Mouse (Mus musculus): ENCODE measurements around the gene Kctd14. TPM values are rescaled to one million over a fixed set of nuclear protein-coding genes. Genes with fewer than 3 reads are reported as not detected.
"Not testable (repeated sequence)": the region's sequence is repeated elsewhere in the genome, so short reads cannot be mapped to it uniquely, and the experiment has no call there.

Gene Kctd14
- 0.72 and 0.88 TPM in 2 replicates for polyA plus RNA-seq (2015; fragmentation: Nextera tagmentation; extraction: Ambion mirVana)

DNA sequence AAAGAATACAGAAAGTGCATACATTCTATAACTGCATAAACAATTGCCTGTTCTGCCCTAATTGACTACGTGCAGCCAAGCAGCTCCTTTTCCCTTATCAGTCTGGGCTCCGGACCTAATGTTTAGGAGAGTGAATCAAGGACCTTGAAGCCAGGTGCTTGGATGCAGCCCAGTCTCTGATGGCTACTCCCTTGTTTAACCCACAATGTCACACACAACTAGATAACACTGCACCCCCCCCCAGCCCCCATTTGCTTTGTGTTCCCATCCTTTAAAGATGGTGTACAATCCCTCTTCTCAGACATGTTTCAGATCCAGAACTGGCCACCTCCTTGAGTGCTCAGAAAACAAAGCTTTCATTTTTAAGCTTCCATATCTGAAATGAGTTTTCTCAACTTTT lies at the start of gene Kctd14:
Gene Kctd14, plus strand, starts transcription at position 301 of the 400 bp plus-strand sequence.
- ATAC-seq (replicated peaks; ENCODE audit: low FRiP score, low read depth); H3K27ac ChIP-seq; H3K4me1 ChIP-seq (replicated peaks; ENCODE audit: insufficient read depth, low read length); H3K9me3 ChIP-seq (replicated peaks; ENCODE audit: low read length); DNase-seq (ENCODE audit: low spot score); H3K4me3 ChIP-seq (replicated peaks; ENCODE audit: low read depth, low read length); H3K36me3 ChIP-seq (ENCODE audit: insufficient read depth, low read length); H3K27me3 ChIP-seq (ENCODE audit: insufficient read depth, low read length); H3K4me2 ChIP-seq (ENCODE audit: low read length); H3K9ac ChIP-seq (ENCODE audit: low read depth, low read length): not testable (repeated sequence)
- WGBS = 81% methylated on average over 2 of the region's 2 CpGs

DNA sequence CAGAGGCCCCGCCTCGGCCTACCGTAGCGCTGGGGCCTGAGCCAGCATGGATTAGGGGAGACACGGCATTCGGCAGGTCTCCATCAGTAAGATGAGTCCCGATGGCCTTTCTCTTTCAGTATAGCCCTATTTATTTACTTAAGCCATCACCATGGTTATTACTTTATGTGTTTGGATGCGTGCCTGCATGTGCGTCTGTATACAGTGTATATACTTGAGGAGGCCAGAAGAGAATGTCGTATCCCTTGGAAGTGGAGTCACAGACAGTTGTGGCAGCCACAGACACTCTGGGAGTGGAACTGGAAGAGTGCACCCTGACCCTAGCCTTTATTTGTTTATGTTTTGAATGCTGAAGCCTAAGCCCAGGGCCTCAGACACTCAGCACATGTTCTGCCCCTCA lies 44.0 kb upstream of the Kctd14 start:
- no peak overlapping the region for H3K9ac ChIP-seq (ENCODE audit: low read depth, low read length)
- no peak for ATAC-seq (replicated peaks; ENCODE audit: low FRiP score, low read depth)
- no peak overlapping the region for H3K4me3 ChIP-seq (replicated peaks; ENCODE audit: low read depth, low read length)
- peaks cover 19% of the 10 kb centered on the region for H3K36me3 ChIP-seq (ENCODE audit: insufficient read depth, low read length)
- no peak for TF ChIP-seq CTCF (IDR thresholded peaks at IDR 0.05; ENCODE audit: low read depth)
- no peak for DNase-seq (ENCODE audit: low spot score)
- no peak overlapping the region for H3K27ac ChIP-seq
- no peaks in the 10 kb centered on the region for H3K9me3 ChIP-seq (replicated peaks; ENCODE audit: low read length)
- no peaks in the 10 kb centered on the region for H3K27me3 ChIP-seq (ENCODE audit: insufficient read depth, low read length)
- H3K4me2 ChIP-seq (ENCODE audit: low read length) = no peak overlapping the region
- 84% methylated on average over 10 of the region's 10 CpGs for WGBS
- H3K4me1 ChIP-seq (replicated peaks; ENCODE audit: insufficient read depth, low read length) = no peaks in the 10 kb centered on the region

DNA sequence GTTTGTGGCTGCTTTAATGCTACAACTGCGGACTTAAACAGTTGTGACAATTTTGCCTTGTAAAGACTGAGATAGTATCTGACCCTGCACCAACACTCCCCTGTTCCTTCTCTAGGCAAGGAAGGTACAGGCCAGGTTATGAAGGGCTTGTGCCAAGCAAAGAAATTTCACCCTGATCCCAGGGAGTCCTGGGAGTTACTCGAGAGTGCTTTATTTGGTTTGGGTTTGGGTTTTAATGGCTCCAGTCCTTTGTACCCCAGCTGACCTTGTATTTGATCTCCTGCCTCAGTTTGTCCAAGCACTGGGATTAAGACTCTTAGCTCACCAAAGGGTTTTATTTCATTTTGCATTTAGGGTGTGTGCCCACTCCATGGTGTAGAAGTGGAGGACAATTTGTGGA lies 40.0 kb upstream of the Kctd14 start:
- 82% methylated on average over 2 of the region's 2 CpGs for WGBS
- Histone ChIP-seq H3K4me1 (replicated peaks; ENCODE audit: insufficient read depth, low read length) (no peaks in the 10 kb centered on the region), H3K27me3 (ENCODE audit: insufficient read depth, low read length) (no peaks in the 10 kb centered on the region), H3K27ac (no peak overlapping the region), H3K36me3 (ENCODE audit: insufficient read depth, low read length) (peaks cover 15% of the 10 kb centered on the region), H3K4me3 (replicated peaks; ENCODE audit: low read depth, low read length) (no peak overlapping the region), H3K9ac (ENCODE audit: low read depth, low read length) (no peak overlapping the region), H3K9me3 (replicated peaks; ENCODE audit: low read length) (no peaks in the 10 kb centered on the region), H3K4me2 (ENCODE audit: low read length) (no peak overlapping the region)
- ATAC-seq (replicated peaks; ENCODE audit: low FRiP score, low read depth) (no peak), DNase-seq (ENCODE audit: low spot score) (no peak)
- no peak for TF ChIP-seq CTCF (IDR thresholded peaks at IDR 0.05; ENCODE audit: low read depth)

DNA sequence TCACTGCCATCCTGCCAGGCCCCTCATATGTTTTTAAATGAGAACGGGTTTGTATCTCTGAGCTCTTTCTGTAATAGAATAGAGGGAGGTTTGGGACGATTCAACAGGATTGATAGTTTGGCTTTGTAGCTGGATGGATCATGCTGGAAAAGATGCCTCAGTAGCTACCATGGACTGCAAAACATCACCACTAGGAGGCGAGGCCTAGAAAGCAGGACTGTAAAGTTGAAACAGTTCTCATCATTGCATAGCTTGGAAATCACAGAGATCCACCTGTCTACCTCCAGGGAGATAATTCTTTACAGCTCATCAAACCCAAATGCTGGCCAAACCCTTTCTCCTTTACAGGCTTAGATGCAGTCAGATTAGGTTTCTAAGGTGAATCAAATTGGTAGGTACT lies 39.5 kb upstream of the Kctd14 start:
- H3K4me2 ChIP-seq (ENCODE audit: low read length) = no peak overlapping the region
- DNase-seq (ENCODE audit: low spot score) (no peak), ATAC-seq (replicated peaks; ENCODE audit: low FRiP score, low read depth) (no peak)
- no peaks in the 10 kb centered on the region for H3K4me1 ChIP-seq (replicated peaks; ENCODE audit: insufficient read depth, low read length)
- H3K4me3 ChIP-seq (replicated peaks; ENCODE audit: low read depth, low read length) = no peak overlapping the region
- no peaks in the 10 kb centered on the region for H3K9me3 ChIP-seq (replicated peaks; ENCODE audit: low read length)
- H3K27ac ChIP-seq = no peak overlapping the region
- peaks cover 15% of the 10 kb centered on the region for H3K36me3 ChIP-seq (ENCODE audit: insufficient read depth, low read length)
- WGBS = 82% methylated on average over 3 of the region's 3 CpGs
- TF ChIP-seq CTCF (IDR thresholded peaks at IDR 0.05; ENCODE audit: low read depth) = peak; percentile 58
- no peaks in the 10 kb centered on the region for H3K27me3 ChIP-seq (ENCODE audit: insufficient read depth, low read length)
- no peak overlapping the region for H3K9ac ChIP-seq (ENCODE audit: low read depth, low read length)

DNA sequence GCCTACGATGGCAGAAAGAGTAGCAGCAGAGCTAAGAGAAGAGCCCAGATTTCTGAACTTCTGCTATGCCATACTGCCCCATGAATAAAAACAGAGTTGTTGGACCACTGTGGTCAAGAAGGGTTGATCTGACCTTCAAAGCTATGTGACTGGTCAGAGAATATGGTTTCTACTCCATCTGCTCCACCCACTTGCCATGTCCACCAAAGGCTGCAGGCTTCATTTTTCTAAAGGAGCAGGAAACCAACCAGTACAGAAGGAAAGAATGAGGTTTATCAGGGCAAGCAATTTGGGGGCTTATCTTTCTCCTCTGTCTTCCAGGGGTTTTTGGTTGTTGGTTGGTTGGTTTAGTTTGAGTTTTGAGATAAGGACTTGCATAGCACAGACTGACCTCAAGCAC lies 37.1 kb upstream of the Kctd14 start:
- ATAC-seq (replicated peaks; ENCODE audit: low FRiP score, low read depth) (no peak), DNase-seq (ENCODE audit: low spot score) (no peak)
- Histone ChIP-seq H3K4me2 (ENCODE audit: low read length) (no peak overlapping the region), H3K9me3 (replicated peaks; ENCODE audit: low read length) (no peaks in the 10 kb centered on the region), H3K4me1 (replicated peaks; ENCODE audit: insufficient read depth, low read length) (no peaks in the 10 kb centered on the region), H3K27me3 (ENCODE audit: insufficient read depth, low read length) (no peaks in the 10 kb centered on the region), H3K27ac (no peak overlapping the region), H3K36me3 (ENCODE audit: insufficient read depth, low read length) (peaks cover 15% of the 10 kb centered on the region), H3K4me3 (replicated peaks; ENCODE audit: low read depth, low read length) (no peak overlapping the region), H3K9ac (ENCODE audit: low read depth, low read length) (no peak overlapping the region)
- 95% methylated on average over 1 of the region's 1 CpGs for WGBS
- TF ChIP-seq CTCF (IDR thresholded peaks at IDR 0.05; ENCODE audit: low read depth) = no peak

DNA sequence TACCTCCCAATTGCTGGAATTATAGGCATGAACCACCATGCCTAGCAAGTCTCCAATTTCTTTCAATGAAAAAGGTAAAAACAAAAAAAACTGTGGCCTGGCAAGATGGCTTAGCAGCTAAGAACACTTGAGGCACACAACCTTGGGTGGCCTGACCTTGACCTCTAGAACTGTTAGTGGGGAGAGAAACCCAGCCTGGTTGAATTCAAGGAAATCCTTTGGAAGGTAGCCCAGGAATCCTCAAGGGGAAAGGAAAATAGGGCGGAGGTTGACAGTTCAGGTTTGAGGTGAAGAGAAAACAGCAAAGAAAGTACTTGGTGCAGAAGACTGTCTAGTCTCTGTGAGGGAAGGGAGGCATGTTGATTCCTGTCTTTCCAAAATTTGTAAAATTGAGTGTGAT lies 36.7 kb upstream of the Kctd14 start:
- no peak for TF ChIP-seq CTCF (IDR thresholded peaks at IDR 0.05; ENCODE audit: low read depth)
- Histone ChIP-seq H3K4me3 (replicated peaks; ENCODE audit: low read depth, low read length) (no peak overlapping the region), H3K36me3 (ENCODE audit: insufficient read depth, low read length) (peaks cover 15% of the 10 kb centered on the region), H3K9me3 (replicated peaks; ENCODE audit: low read length) (no peaks in the 10 kb centered on the region), H3K27me3 (ENCODE audit: insufficient read depth, low read length) (no peaks in the 10 kb centered on the region), H3K4me1 (replicated peaks; ENCODE audit: insufficient read depth, low read length) (no peaks in the 10 kb centered on the region), H3K4me2 (ENCODE audit: low read length) (no peak overlapping the region), H3K9ac (ENCODE audit: low read depth, low read length) (no peak overlapping the region), H3K27ac (no peak overlapping the region)
- DNase-seq (ENCODE audit: low spot score) (no peak), ATAC-seq (replicated peaks; ENCODE audit: low FRiP score, low read depth) (no peak)
- WGBS = 67% methylated on average over 1 of the region's 1 CpGs

DNA sequence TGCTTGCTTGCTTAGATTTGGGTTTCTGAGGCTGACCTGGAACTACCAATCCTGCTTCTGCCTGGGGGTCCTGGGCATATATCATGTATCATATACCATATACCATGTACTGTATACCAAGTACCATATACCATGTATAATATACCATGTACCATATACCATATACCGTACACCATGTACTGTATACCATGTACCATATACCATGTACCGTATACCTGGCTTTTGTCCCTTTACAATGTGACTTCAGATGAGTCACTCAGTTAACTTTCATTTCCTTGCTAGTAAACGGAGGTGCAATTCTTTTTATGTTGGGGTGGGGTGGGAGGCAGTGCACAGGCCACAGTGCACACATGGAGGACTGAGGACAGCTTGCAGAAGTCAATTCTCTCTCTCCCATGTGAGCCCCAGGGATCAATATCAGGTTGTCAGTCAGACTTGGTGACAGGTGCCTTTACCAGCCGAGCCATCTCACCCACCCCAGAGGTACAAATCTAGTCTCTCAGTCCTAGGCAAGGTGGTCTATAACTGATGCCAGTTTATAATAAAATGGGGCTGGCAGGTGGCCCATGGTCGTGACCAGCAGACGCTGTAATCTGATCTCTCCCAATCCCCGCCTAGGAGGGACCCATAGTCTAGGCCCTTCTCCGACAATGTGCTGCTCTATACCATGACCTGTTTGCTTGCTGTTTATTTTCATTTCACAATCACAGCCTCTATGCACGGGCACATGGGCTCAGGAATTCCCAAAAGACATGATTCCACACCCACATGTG lies 36.0 kb upstream of the Kctd14 start:
- Histone ChIP-seq H3K4me2 (ENCODE audit: low read length) (no peak overlapping the region), H3K4me3 (replicated peaks; ENCODE audit: low read depth, low read length) (no peak overlapping the region), H3K36me3 (ENCODE audit: insufficient read depth, low read length) (peaks cover 11% of the 10 kb centered on the region), H3K4me1 (replicated peaks; ENCODE audit: insufficient read depth, low read length) (no peaks in the 10 kb centered on the region), H3K9ac (ENCODE audit: low read depth, low read length) (no peak overlapping the region), H3K9me3 (replicated peaks; ENCODE audit: low read length) (no peaks in the 10 kb centered on the region), H3K27ac (no peak overlapping the region), H3K27me3 (ENCODE audit: insufficient read depth, low read length) (no peaks in the 10 kb centered on the region)
- DNase-seq (ENCODE audit: low spot score) (no peak), ATAC-seq (replicated peaks; ENCODE audit: low FRiP score, low read depth) (no peak)
- no peak for TF ChIP-seq CTCF (IDR thresholded peaks at IDR 0.05; ENCODE audit: low read depth)
- 35% methylated on average over 9 of the region's 9 CpGs for WGBS

Measured in kidney, postnatal 0 days (tissue).